Mouse (Mus musculus) thymus, adult 2 months (tissue): ENCODE results near the gene Dapk1.

ENCODE experiments used
- CTCF ChIP-seq: fragments of 200-500 bp; IDR thresholded peaks from 2 replicates; pipeline ENCODE4 v1.5.1; 2012; ENCODE audit warnings: mild to moderate bottlenecking, control low read depth, low read length, moderate library complexity, borderline replicate concordance; ENCODE audit not compliant: control insufficient read depth, poor library complexity, insufficient read depth; ENCODE audit errors: extremely low read depth
- POLR2A ChIP-seq: fragments of 200-500 bp; IDR thresholded peaks from 2 replicates; pipeline ENCODE4 v1.6.1; 2012; ENCODE audit warnings: mild to moderate bottlenecking, low read length, control low read depth, moderate library complexity; ENCODE audit not compliant: control insufficient read depth, poor library complexity, insufficient read depth; ENCODE audit errors: extremely low read depth

DNA sequence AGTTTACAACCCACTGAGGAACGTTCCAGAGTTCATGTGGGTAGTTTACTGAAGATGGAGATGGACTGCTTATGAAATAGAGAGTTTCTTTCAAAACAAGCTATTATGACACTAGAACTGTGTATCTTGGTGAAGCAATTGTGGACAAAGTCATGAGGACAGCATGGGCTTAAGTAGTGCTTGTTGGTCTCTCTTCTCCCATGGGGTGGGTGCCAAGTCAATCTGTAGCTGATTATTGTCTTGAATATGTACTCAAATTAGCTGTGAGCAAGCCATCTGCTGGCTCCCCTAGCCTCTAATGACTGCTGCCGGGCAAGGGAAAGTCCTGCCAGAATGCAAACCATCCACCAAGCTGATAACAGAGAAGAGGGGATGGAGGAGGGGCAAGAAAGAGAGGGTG is 58.3 kb downstream of the Dapk1 start:
- TF ChIP-seq POLR2A = no peak
- no peak for TF ChIP-seq CTCF
